Mouse (Mus musculus) kidney, embryonic 16.5 days (tissue): ENCODE data around the gene Ranbp10. TPM values are rescaled to one million over a fixed set of nuclear protein-coding genes. Genes with fewer than 3 reads are reported as not detected.
A peak's percentile ranks its signal among the peaks of the same experiment; 100 is the strongest.
"Not testable (repeated sequence)": the region's sequence is repeated elsewhere in the genome, so short reads cannot be mapped to it uniquely, and the experiment has no call there.

Experiments
- ATAC-seq: fragments of 200-750 bp; cut with Nextera tagmentation; 2 replicates; pipeline ENCODE4 v1.8.0; 2017; ENCODE audit warnings: moderate TSS enrichment; ENCODE audit not compliant: low FRiP score, low TSS enrichment
- H3K27ac ChIP-seq: fragments of 300-500 bp; sonication (generic); 2 replicates; pipeline ENCODE4 v1.5.1; 2014; ENCODE audit warnings: low read length
- H3K27me3 ChIP-seq: fragments of 300-500 bp; sonication (generic); 2 replicates; pipeline ENCODE4 v1.6.1; 2014; ENCODE audit warnings: low read length, control low read depth, mixed read lengths; ENCODE audit not compliant: insufficient read depth
- H3K36me3 ChIP-seq: fragments of 300-500 bp; sonication (generic); 2 replicates; pipeline ENCODE4 v1.6.1; 2014; ENCODE audit warnings: low read length, control low read depth, mixed read lengths; ENCODE audit not compliant: insufficient read depth
- H3K4me1 ChIP-seq: fragments of 300-500 bp; sonication (generic); 2 replicates; pipeline ENCODE4 v1.6.1; 2014; ENCODE audit warnings: low read length, control low read depth, mixed read lengths; ENCODE audit not compliant: insufficient read depth
- H3K4me2 ChIP-seq: fragments of 300-500 bp; sonication (generic); replicated peaks from 2 replicates; pipeline ENCODE4 v1.6.1; 2014; ENCODE audit warnings: low read depth, low read length
- H3K4me3 ChIP-seq: fragments of 300-500 bp; sonication (generic); 2 replicates; pipeline ENCODE4 v1.5.1; 2014; ENCODE audit warnings: mild to moderate bottlenecking, low read length
- H3K9ac ChIP-seq: fragments of 300-500 bp; sonication (generic); replicated peaks from 2 replicates; pipeline ENCODE4 v1.6.1; 2014; ENCODE audit warnings: low read length
- H3K9me3 ChIP-seq: fragments of 300-500 bp; sonication (generic); 2 replicates; pipeline ENCODE4 v1.6.1; 2016; ENCODE audit warnings: low read length, control low read depth
- WGBS: fragments of 180-500 bp; shearing (Covaris S2); extraction: QIAGEN DNeasy Blood & Tissue Kit; methylation state at CpG from one replicate; pipeline ENCODE4 v1.1.7; 2014; 5-methylcytosine and 5-hydroxymethylcytosine counted together
- polyA plus RNA-seq: library from polyadenylated mRNA; unstranded; fragments of >200 nt; fragmentation: Nextera tagmentation; extraction: Ambion mirVana; gene quantifications from 2 replicates; pipeline ENCODE4 v1.2.1, GENCODE M21; 2015

Ranbp10 gene
- polyA plus RNA-seq, 1 experiment from 2014 or later, result 10.7 TPM

DNA sequence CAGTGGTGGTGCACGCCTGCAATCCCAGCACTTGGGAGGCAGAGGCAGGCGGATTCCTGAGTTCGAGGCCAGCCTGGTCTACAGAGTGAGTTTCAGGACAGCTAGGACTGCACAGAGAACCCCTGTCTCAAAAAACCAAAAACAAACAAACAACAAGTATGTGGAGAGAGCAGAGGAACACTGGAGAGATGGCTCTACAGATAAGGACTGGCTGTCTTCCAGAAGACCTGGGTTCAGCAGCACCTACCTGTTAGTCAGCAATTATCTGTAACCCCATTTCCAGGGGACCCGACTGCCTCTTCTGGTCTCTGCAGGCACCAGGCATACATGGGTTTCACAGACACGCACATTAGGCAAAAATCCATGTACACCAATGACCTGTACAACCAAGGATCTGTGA, 12.1 kb upstream of the Ranbp10 start:
- Histone ChIP-seq H3K4me3 (no peak overlapping the region), H3K4me2 (no peak overlapping the region), H3K27me3 (no peaks in the 10 kb centered on the region), H3K4me1 (no peaks in the 10 kb centered on the region), H3K27ac (no peak overlapping the region), H3K9me3 (no peaks in the 10 kb centered on the region), H3K9ac (no peak overlapping the region), H3K36me3 (peaks cover 8% of the 10 kb centered on the region)
- ATAC-seq, result no peak
- WGBS, result 90% methylated on average over 5 of the region's 5 CpGs

DNA sequence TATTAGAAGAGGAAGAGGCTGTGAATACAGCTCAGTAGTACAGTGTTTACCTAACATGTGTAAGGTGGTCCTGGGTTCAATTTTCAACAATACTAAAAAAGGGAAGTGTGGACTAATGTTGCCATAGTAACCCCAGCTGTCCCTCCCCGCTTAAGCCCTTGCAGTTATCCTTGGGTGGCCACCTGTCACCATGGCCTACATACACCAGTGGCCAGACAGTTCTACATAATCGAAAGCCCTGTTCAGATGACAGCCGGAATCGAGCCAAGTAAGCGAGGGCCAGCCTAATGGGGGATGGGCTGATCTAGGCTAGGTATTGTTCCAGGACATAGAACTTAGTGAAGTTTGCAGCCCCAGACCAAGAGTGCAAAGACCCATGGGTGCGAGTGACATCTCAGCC, 9.8 kb upstream of the Ranbp10 start:
- Histone ChIP-seq H3K4me2 (no peak overlapping the region), H3K27me3 (no peaks in the 10 kb centered on the region), H3K4me3 (no peak overlapping the region), H3K4me1 (no peaks in the 10 kb centered on the region), H3K9ac (no peak overlapping the region), H3K36me3 (no peaks in the 10 kb centered on the region), H3K27ac (no peak overlapping the region), H3K9me3 (no peaks in the 10 kb centered on the region)
- ATAC-seq, result no peak
- WGBS, result 83% methylated on average over 6 of the region's 6 CpGs

DNA sequence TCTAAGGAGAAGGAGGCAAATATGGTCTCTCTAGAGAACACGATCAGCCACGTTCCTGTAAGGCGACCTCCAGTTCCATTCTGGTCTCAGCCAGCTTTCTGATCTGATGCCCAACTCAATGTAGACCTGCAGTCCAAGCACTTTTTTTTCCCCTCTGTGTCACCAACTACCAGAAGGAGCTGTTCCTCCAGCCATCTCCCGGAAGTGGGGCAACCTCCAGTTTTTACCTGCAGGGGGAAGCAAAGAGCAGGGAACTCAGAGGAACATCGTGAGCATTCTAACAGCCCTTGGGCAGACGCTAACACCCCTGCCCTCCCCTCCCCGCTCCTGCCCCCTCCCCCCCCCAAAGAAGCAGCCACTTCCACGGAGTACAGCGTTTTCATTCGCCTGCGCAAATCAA, 8.2 kb upstream of the Ranbp10 start:
- no peaks in the 10 kb centered on the region for H3K4me1 ChIP-seq
- H3K9me3 ChIP-seq, result no peaks in the 10 kb centered on the region
- H3K36me3 ChIP-seq, result no peaks in the 10 kb centered on the region
- WGBS, result 31% methylated on average over 11 of the region's 11 CpGs
- H3K27me3 ChIP-seq, result no peaks in the 10 kb centered on the region
- H3K4me3 ChIP-seq, result no peak overlapping the region
- 0 out of 2 replicates have a peak, but pooled peaks have one; percentile 42 for ATAC-seq
- H3K27ac ChIP-seq, result no peak overlapping the region
- no peak overlapping the region for H3K9ac ChIP-seq
- H3K4me2 ChIP-seq, result no peak overlapping the region

- H3K36me3 ChIP-seq, H3K27me3 ChIP-seq, H3K4me3 ChIP-seq, H3K4me2 ChIP-seq, H3K9ac ChIP-seq, H3K27ac ChIP-seq, H3K9me3 ChIP-seq, ATAC-seq, H3K4me1 ChIP-seq: not testable (repeated sequence)
- 78% methylated on average over 2 of the region's 2 CpGs for WGBS
Measured at GRCm38 (mm10) chr8:105833740-105834139, 6.6 kb upstream of the Ranbp10 start.

DNA sequence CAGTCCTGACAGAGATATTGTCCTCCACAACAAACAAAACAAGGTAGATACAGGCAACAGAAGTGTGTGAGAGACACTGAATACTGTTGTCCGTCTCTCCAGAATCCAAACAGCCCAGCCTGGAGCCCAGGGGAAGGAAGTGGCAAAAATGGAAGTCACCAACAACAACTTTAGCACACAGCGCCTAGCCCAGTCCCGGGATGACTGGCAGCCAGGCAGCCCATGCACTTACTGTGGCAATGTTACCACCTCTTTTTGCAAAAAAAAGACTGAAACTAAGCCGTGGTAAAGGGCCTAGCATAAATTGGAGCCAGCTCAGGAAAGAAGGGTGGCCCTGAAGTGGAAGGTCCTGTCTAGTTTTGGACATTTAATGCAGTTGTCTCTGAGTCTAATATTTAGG, 771 bp downstream of the Ranbp10 start:
- H3K4me2 ChIP-seq, result peak overlapping the region; percentile 87
- H3K27me3 ChIP-seq, result no peaks in the 10 kb centered on the region
- 0 out of 2 replicates have a peak overlapping the region, but pooled peaks have one; percentile 2 for H3K27ac ChIP-seq
- H3K4me3 ChIP-seq, result peak overlapping the region; percentile 88
- no peak for ATAC-seq
- WGBS, result 3% methylated on average over 4 of the region's 4 CpGs
- H3K9me3 ChIP-seq, result no peaks in the 10 kb centered on the region
- H3K4me1 ChIP-seq, result peaks cover 16% of the 10 kb centered on the region
- H3K9ac ChIP-seq, result peak overlapping the region; percentile 90
- peaks cover 24% of the 10 kb centered on the region for H3K36me3 ChIP-seq

GRCm38 (mm10) chr8:105825506-105825905, 1.6 kb downstream of the Ranbp10 start:
- 53% methylated on average over 4 of the region's 4 CpGs for WGBS
- Histone ChIP-seq H3K27ac (no peak overlapping the region), H3K9me3 (no peaks in the 10 kb centered on the region), H3K4me3 (peak overlapping the region; percentile 88), H3K4me2 (peak overlapping the region; percentile 87), H3K27me3 (no peaks in the 10 kb centered on the region), H3K36me3 (peaks cover 33% of the 10 kb centered on the region), H3K9ac (no peak overlapping the region), H3K4me1 (peaks cover 16% of the 10 kb centered on the region)
- no peak for ATAC-seq

DNA sequence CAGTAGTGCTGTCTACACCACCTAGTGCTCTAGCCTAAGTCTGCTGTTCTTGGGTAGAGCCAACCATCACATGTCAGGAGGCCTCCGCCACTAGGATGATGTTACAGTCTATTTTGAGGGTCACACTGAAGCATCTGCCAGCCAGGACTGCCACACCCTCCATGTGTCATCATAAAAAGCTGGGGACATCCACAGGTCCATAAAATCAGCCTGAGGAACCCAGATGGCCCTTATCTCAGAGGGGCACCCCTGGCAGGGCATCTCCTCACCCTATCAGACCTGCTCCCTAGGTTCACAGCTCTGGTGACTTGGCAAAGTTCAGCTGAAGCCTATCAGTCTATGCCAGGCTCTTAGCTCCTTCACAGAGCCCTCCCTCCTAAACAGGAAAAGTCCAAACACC, 6.2 kb downstream of the Ranbp10 start:
- Histone ChIP-seq H3K36me3 (peaks cover 34% of the 10 kb centered on the region), H3K27ac (no peak overlapping the region), H3K9ac (no peak overlapping the region), H3K4me2 (no peak overlapping the region), H3K27me3 (no peaks in the 10 kb centered on the region), H3K4me3 (no peak overlapping the region), H3K4me1 (peaks cover 5% of the 10 kb centered on the region), H3K9me3 (no peaks in the 10 kb centered on the region)
- WGBS, result 100% methylated on average over 1 of the region's 1 CpGs
- ATAC-seq, result peak; percentile 46; the same call in 1 of the 2 replicates

GRCm38 (mm10) chr8:105819659-105820058, 7.5 kb downstream of the Ranbp10 start:
- H3K27ac ChIP-seq, result no peak overlapping the region
- H3K36me3 ChIP-seq, result peaks cover 32% of the 10 kb centered on the region
- no peak overlapping the region for H3K4me2 ChIP-seq
- no peaks in the 10 kb centered on the region for H3K9me3 ChIP-seq
- ATAC-seq, result no peak
- 92% methylated on average over 3 of the region's 3 CpGs for WGBS
- no peaks in the 10 kb centered on the region for H3K27me3 ChIP-seq
- H3K4me1 ChIP-seq, result no peaks in the 10 kb centered on the region
- H3K9ac ChIP-seq, result no peak overlapping the region
- H3K4me3 ChIP-seq, result no peak overlapping the region

DNA sequence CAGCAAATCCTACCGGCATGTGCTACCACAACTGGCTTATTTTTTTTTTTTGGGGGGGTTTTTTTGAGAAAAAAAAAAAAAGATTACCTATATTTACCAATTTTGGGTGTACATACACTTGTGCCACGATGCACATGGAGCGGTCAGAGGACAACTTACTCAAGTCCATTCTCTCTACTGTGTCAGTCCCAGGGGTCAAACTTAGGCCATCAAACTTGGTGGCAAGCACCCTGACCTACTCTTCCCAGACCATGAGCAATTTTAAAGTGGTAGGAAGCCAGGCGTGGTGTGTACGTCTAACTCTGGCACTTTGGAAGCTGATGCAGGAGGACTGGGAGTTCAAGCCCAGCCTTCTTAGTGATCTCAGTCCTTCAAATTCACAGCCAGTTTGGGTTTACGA, 13.9 kb downstream of the Ranbp10 start:
- Histone ChIP-seq H3K9me3 (no peaks in the 10 kb centered on the region), H3K4me2 (no peak overlapping the region), H3K9ac (no peak overlapping the region), H3K27ac (no peak overlapping the region), H3K27me3 (no peaks in the 10 kb centered on the region), H3K4me1 (peaks cover 3% of the 10 kb centered on the region; the same call in 1 of the 2 replicates), H3K4me3 (no peak overlapping the region), H3K36me3 (no peaks in the 10 kb centered on the region; the same call in 1 of the 2 replicates)
- ATAC-seq, result no peak
- 92% methylated on average over 6 of the region's 6 CpGs for WGBS

DNA sequence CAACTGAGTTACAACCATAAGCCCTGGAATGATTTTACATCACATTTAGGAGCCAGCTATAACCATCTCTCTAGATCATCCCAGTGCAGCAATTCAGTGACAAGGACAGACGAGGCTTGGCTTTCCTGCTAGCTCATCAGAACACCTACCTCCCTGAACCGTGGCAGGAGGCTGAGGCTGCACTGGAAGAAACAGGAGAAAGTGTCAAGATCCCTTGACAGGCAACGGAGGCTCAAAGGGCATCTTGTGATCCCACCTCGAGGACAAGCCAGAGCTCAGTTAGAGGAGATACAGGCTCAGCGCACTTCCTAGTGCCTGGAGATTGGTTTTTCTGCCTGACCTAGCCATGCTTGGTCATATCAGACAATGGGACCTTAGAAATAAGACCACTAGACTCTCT, 14.6 kb downstream of the Ranbp10 start:
- no peaks in the 10 kb centered on the region for H3K9me3 ChIP-seq
- no peak overlapping the region for H3K27ac ChIP-seq
- no peaks in the 10 kb centered on the region; the same call in 1 of the 2 replicates for H3K36me3 ChIP-seq
- no peak overlapping the region for H3K9ac ChIP-seq
- no peak overlapping the region for H3K4me2 ChIP-seq
- H3K4me3 ChIP-seq, result no peak overlapping the region
- H3K4me1 ChIP-seq, result peaks cover 7% of the 10 kb centered on the region; the same call in 1 of the 2 replicates
- ATAC-seq, result no peak
- H3K27me3 ChIP-seq, result no peaks in the 10 kb centered on the region
- WGBS, result 78% methylated on average over 5 of the region's 5 CpGs
